Mouse (Mus musculus): Measurements from ENCODE around the gene 6820408C15Rik. TPM values are rescaled to one million over a fixed set of nuclear protein-coding genes. Genes with fewer than 3 reads are reported as not detected.

Gene 6820408C15Rik
- polyA plus RNA-seq, 1 experiment from 2014 or later, result 0.06 TPM

GRCm38 (mm10) chr2:152464570-152465150, 49.3 kb downstream of the 6820408C15Rik start, which contains the start of gene Defb23:
Gene Defb23 (minus strand): TSS chr2:152464620.
- CTCF ChIA-PET, result interaction anchor here (2.1 kb wide), 1 partner anchor 80 kb away, joined by 6 read pairs; no protein-coding TSS in a partner anchor
- no peak for ATAC-seq
- in situ Hi-C loops (cut with MboI; ENCODE audit: low pct_unique_long_range_greater_than_20kb), result no loop called here
- TF ChIP-seq CTCF (IDR thresholded peaks at IDR 0.05), result peak; percentile 28
- DNase-seq (ENCODE audit: low read depth, low spot score), result no peak
- POLR2A ChIA-PET, result interaction anchor here (0.6 kb wide), 1 partner anchor 46 kb away, joined by 5 read pairs; no protein-coding TSS in a partner anchor
- peaks cover 3% of the 10 kb centered on the region for H3K27me3 ChIP-seq

GRCm38 (mm10) chr2:152470973-152471372, 55.6 kb downstream of the 6820408C15Rik start:
- ChIA-PET POLR2A (no interaction called here), CTCF (interaction anchor here (1.0 to 3.6 kb wide), 2 partner anchors 73 to 116 kb away, joined by 5 to 13 read pairs; no protein-coding TSS in a partner anchor)
- peak; percentile 24 for DNase-seq (ENCODE audit: low read depth, low spot score)
- H3K27me3 ChIP-seq, result peaks cover 3% of the 10 kb centered on the region
- peak; percentile 73 for TF ChIP-seq CTCF (IDR thresholded peaks at IDR 0.05)
- in situ Hi-C loops (cut with MboI; ENCODE audit: low pct_unique_long_range_greater_than_20kb), result no loop called here
- no peak for ATAC-seq

- POLR2A ChIA-PET, result no interaction called here
Measured at GRCm38 (mm10) chr2:152472434-152472833, 57.0 kb downstream of the 6820408C15Rik start.

GRCm38 (mm10) chr2:152476763-152477162, 61.4 kb downstream of the 6820408C15Rik start, which contains the start of gene Defb20:
Gene Defb20 (plus strand): TSS chr2:152477063.
- no peak for TF ChIP-seq CTCF (IDR thresholded peaks at IDR 0.05)
- ChIA-PET CTCF (interaction anchor here (1.6 kb wide), 1 partner anchor 13 kb away, joined by 5 read pairs; the partner anchor contains the start of gene Defb22), POLR2A (no interaction called here)
- DNase-seq (ENCODE audit: low read depth, low spot score) (no peak), ATAC-seq (no peak)
- in situ Hi-C loops (cut with MboI; ENCODE audit: low pct_unique_long_range_greater_than_20kb), result loop anchor here (5.0 kb wide), 1 partner anchor 71 kb away; no protein-coding TSS in a partner anchor
- H3K27me3 ChIP-seq, result no peaks in the 10 kb centered on the region

More at GRCm38 (mm10) chr2:152472434-152472833, 57.0 kb downstream of the 6820408C15Rik start:
- CTCF ChIA-PET, result interaction anchor here (0.8 to 3.6 kb wide), 3 partner anchors 54 to 79 kb away, joined by 4 to 13 read pairs (median 4); no protein-coding TSS in a partner anchor
- ATAC-seq (no peak), DNase-seq (ENCODE audit: low read depth, low spot score) (no peak)
- in situ Hi-C loops (cut with MboI; ENCODE audit: low pct_unique_long_range_greater_than_20kb), result no loop called here
- peak; percentile 40 for TF ChIP-seq CTCF (IDR thresholded peaks at IDR 0.05)
- H3K27me3 ChIP-seq, result peaks cover 3% of the 10 kb centered on the region

GRCm38 (mm10) chr2:152480881-152481280, 65.5 kb downstream of the 6820408C15Rik start:
- ChIA-PET CTCF (interaction anchor here (1.2 kb wide), 1 partner anchor 11 kb away, joined by 3 read pairs; no protein-coding TSS in a partner anchor), POLR2A (no interaction called here)
- DNase-seq (ENCODE audit: low read depth, low spot score), result no peak
- ATAC-seq, result no peak
- in situ Hi-C loops (cut with MboI; ENCODE audit: low pct_unique_long_range_greater_than_20kb), result no loop called here
- H3K27me3 ChIP-seq, result no peaks in the 10 kb centered on the region
- no peak for TF ChIP-seq CTCF (IDR thresholded peaks at IDR 0.05)

- DNase-seq (ENCODE audit: low read depth, low spot score), result no peak
- POLR2A ChIA-PET, result no interaction called here
- no peak for TF ChIP-seq CTCF (IDR thresholded peaks at IDR 0.05)
- no peaks in the 10 kb centered on the region for H3K27me3 ChIP-seq
- ATAC-seq, result no peak
- CTCF ChIA-PET, result interaction anchor here (1.3 kb wide), 1 partner anchor 42 kb away, joined by 3 read pairs; no protein-coding TSS in a partner anchor
- in situ Hi-C loops (cut with MboI; ENCODE audit: low pct_unique_long_range_greater_than_20kb), result no loop called here
Measured at GRCm38 (mm10) chr2:152481726-152482125, 66.3 kb downstream of the 6820408C15Rik start.

GRCm38 (mm10) chr2:152487024-152487423, 71.6 kb downstream of the 6820408C15Rik start:
- CTCF ChIA-PET, result interaction anchor here (1.3 kb wide), 1 partner anchor 56 kb away, joined by 3 read pairs; no protein-coding TSS in a partner anchor
- peak; percentile 67 for TF ChIP-seq CTCF (IDR thresholded peaks at IDR 0.05)
- DNase-seq (ENCODE audit: low read depth, low spot score), result no peak
- no peaks in the 10 kb centered on the region for H3K27me3 ChIP-seq
- in situ Hi-C loops (cut with MboI; ENCODE audit: low pct_unique_long_range_greater_than_20kb), result no loop called here
- POLR2A ChIA-PET, result no interaction called here
- ATAC-seq, result no peak

GRCm38 (mm10) chr2:152490038-152490437, 74.7 kb downstream of the 6820408C15Rik start, which contains the start of gene Defb22:
Gene Defb22 (minus strand): TSS chr2:152490138.
- H3K27me3 ChIP-seq, result no peaks in the 10 kb centered on the region
- no peak for TF ChIP-seq CTCF (IDR thresholded peaks at IDR 0.05)
- DNase-seq (ENCODE audit: low read depth, low spot score) (no peak), ATAC-seq (no peak)
- in situ Hi-C loops (cut with MboI; ENCODE audit: low pct_unique_long_range_greater_than_20kb), result no loop called here
- POLR2A ChIA-PET, result no interaction called here
- CTCF ChIA-PET, result interaction anchor here (1.6 kb wide), 1 partner anchor 14 kb away, joined by 5 read pairs; the partner anchor contains the start of gene Defb20

- TF ChIP-seq CTCF (IDR thresholded peaks at IDR 0.05), result peak; percentile 37
- DNase-seq (ENCODE audit: low read depth, low spot score) (no peak), ATAC-seq (no peak)
- ChIA-PET CTCF (interaction anchor here (1.1 kb wide), 1 partner anchor 41 kb away, joined by 4 read pairs; no protein-coding TSS in a partner anchor), POLR2A (no interaction called here)
- H3K27me3 ChIP-seq, result no peaks in the 10 kb centered on the region
- in situ Hi-C loops (cut with MboI; ENCODE audit: low pct_unique_long_range_greater_than_20kb), result no loop called here
Measured at GRCm38 (mm10) chr2:152493151-152493550, 77.8 kb downstream of the 6820408C15Rik start.

Other genes starting within 250 kb of the 6820408C15Rik start
- gene Csnk2a1, start 188.7 kb upstream of the 6820408C15Rik start, polyA plus RNA-seq (2021), result 97.9 TPM
- 71.4 TPM for gene Tbc1d20, start 121.8 kb upstream of the 6820408C15Rik start, polyA plus RNA-seq (2021)
- gene Rbck1, start 82.9 kb upstream of the 6820408C15Rik start, polyA plus RNA-seq (2021), result 101 TPM
- 19.6 TPM for gene Trib3, start 71.6 kb upstream of the 6820408C15Rik start, polyA plus RNA-seq (2021)
- gene Nrsn2, start 38.9 kb upstream of the 6820408C15Rik start, polyA plus RNA-seq (2021), result not detected
- gene Sox12, start 17.5 kb upstream of the 6820408C15Rik start, polyA plus RNA-seq (2021), result 19.6 TPM
- gene Zcchc3, start 560 bp upstream of the 6820408C15Rik start, polyA plus RNA-seq (2021), result 2.6 TPM
- not detected for gene Defb23, start 49.0 kb downstream of the 6820408C15Rik start, polyA plus RNA-seq (2021)
- gene Defb20, start 61.5 kb downstream of the 6820408C15Rik start, polyA plus RNA-seq (2021), result not detected
- gene Defb22, start 74.6 kb downstream of the 6820408C15Rik start, polyA plus RNA-seq (2021), result not detected
- gene Defb26, start 96.1 kb downstream of the 6820408C15Rik start, polyA plus RNA-seq (2021), result not detected
- 0.22 TPM for gene Defb28, start 102.7 kb downstream of the 6820408C15Rik start, polyA plus RNA-seq (2021)
- 0.14 TPM for gene Defb29, start 124.5 kb downstream of the 6820408C15Rik start, polyA plus RNA-seq (2021)
- gene Gm17416, start 153.8 kb downstream of the 6820408C15Rik start, polyA plus RNA-seq (2021), result 0.83 TPM
- gene Defb21, start 157.2 kb downstream of the 6820408C15Rik start, polyA plus RNA-seq (2021), result not detected
- gene Defb19, start 164.7 kb downstream of the 6820408C15Rik start, polyA plus RNA-seq (2021), result not detected
- gene Defb45, start 183.8 kb downstream of the 6820408C15Rik start, polyA plus RNA-seq (2021), result not detected
- gene Defb36, start 188.7 kb downstream of the 6820408C15Rik start, polyA plus RNA-seq (2021), result not detected
- not detected for gene Defb25, start 207.5 kb downstream of the 6820408C15Rik start, polyA plus RNA-seq (2021)
- gene Rem1, start 211.4 kb downstream of the 6820408C15Rik start, polyA plus RNA-seq (2021), result not detected

All from Patski (cell line).